Mouse (Mus musculus) limb, embryonic 15.5 days (tissue): Measurements from ENCODE around the gene Rexo1. TPM values are rescaled to one million over a fixed set of nuclear protein-coding genes. Genes with fewer than 3 reads are reported as not detected.

Experiments used
- ATAC-seq: fragments of 200-750 bp; cut with Nextera tagmentation; 2 replicates; pipeline ENCODE4 v1.8.0; 2017; ENCODE audit warnings: low read depth, moderate TSS enrichment; ENCODE audit not compliant: insufficient number of reproducible peaks, low FRiP score, low TSS enrichment
- H3K27ac ChIP-seq: fragments of 300-500 bp; sonication (generic); 2 replicates; pipeline ENCODE4 v1.5.1; 2015; ENCODE audit warnings: moderate library complexity, mild to moderate bottlenecking, inconsistent platforms
- H3K27me3 ChIP-seq: fragments of 300-500 bp; sonication (generic); 2 replicates; pipeline ENCODE4 v1.6.1; 2015; ENCODE audit warnings: inconsistent platforms
- H3K36me3 ChIP-seq: fragments of 300-500 bp; sonication (generic); 2 replicates; pipeline ENCODE4 v1.6.1; 2015; ENCODE audit warnings: inconsistent platforms
- H3K4me1 ChIP-seq: fragments of 300-500 bp; sonication (generic); 2 replicates; pipeline ENCODE4 v1.6.1; 2015; ENCODE audit warnings: inconsistent platforms
- H3K4me2 ChIP-seq: fragments of 300-500 bp; sonication (generic); 2 replicates; pipeline ENCODE4 v1.6.1; 2015; ENCODE audit warnings: mild to moderate bottlenecking, inconsistent platforms
- H3K4me3 ChIP-seq: fragments of 300-500 bp; sonication (generic); 2 replicates; pipeline ENCODE4 v1.5.1; 2015; ENCODE audit warnings: mild to moderate bottlenecking, inconsistent platforms
- H3K9ac ChIP-seq: fragments of 300-500 bp; sonication (generic); 2 replicates; pipeline ENCODE4 v1.6.1; 2015; ENCODE audit warnings: inconsistent platforms
- H3K9me3 ChIP-seq: fragments of 300-500 bp; sonication (generic); 2 replicates; pipeline ENCODE4 v1.6.1; 2016; ENCODE audit warnings: inconsistent platforms
- WGBS: fragments of 180-500 bp; shearing (Covaris S2); methylation state at CpG from one replicate; pipeline ENCODE4 v1.1.7; 2015; 5-methylcytosine and 5-hydroxymethylcytosine counted together
- polyA plus RNA-seq: library from polyadenylated mRNA; unstranded; fragments of >200 nt; fragmentation: Nextera tagmentation; extraction: Ambion mirVana; gene quantifications from 2 replicates; pipeline ENCODE4 v1.2.1, GENCODE M21; 2015

Rexo1 gene
- polyA plus RNA-seq, 1 experiment from 2014 or later = 22.5 TPM

GRCm38 (mm10) chr10:80546945-80547344 is 14.4 kb downstream of the Rexo1 start:
- no peak overlapping the region for H3K4me3 ChIP-seq

GRCm38 (mm10) chr10:80545590-80545989 is 15.8 kb downstream of the Rexo1 start:
- Histone ChIP-seq H3K4me2 (no peak overlapping the region), H3K9ac (no peak overlapping the region), H3K4me3 (no peak overlapping the region), H3K27me3 (0 out of 2 replicates have a peak, but pooled peaks cover 5% of the 10 kb centered on the region), H3K27ac (no peak overlapping the region), H3K4me1 (peaks cover 4% of the 10 kb centered on the region; the same call in 1 of the 2 replicates), H3K9me3 (no peaks in the 10 kb centered on the region), H3K36me3 (peaks cover 100% of the 10 kb centered on the region)
- ATAC-seq = no peak
- 93% methylated on average over 8 of the region's 8 CpGs for WGBS

More at GRCm38 (mm10) chr10:80546945-80547344, 14.4 kb downstream of the Rexo1 start:
- H3K4me2 ChIP-seq = no peak overlapping the region
- H3K9ac ChIP-seq = no peak overlapping the region
- peaks cover 4% of the 10 kb centered on the region; the same call in 1 of the 2 replicates for H3K4me1 ChIP-seq
- 92% methylated on average over 4 of the region's 4 CpGs for WGBS
- peaks cover 90% of the 10 kb centered on the region for H3K36me3 ChIP-seq
- no peak for ATAC-seq
- no peaks in the 10 kb centered on the region for H3K27me3 ChIP-seq
- H3K9me3 ChIP-seq = no peaks in the 10 kb centered on the region
- H3K27ac ChIP-seq = no peak overlapping the region

GRCm38 (mm10) chr10:80543873-80544272 is 17.5 kb downstream of the Rexo1 start:
- WGBS = 91% methylated on average over 14 of the region's 14 CpGs
- Histone ChIP-seq H3K27ac (no peak overlapping the region), H3K9me3 (no peaks in the 10 kb centered on the region), H3K4me1 (peaks cover 7% of the 10 kb centered on the region), H3K27me3 (peaks cover 8% of the 10 kb centered on the region), H3K36me3 (peaks cover 83% of the 10 kb centered on the region), H3K9ac (no peak overlapping the region), H3K4me2 (no peak overlapping the region), H3K4me3 (no peak overlapping the region)
- no peak for ATAC-seq

GRCm38 (mm10) chr10:80539493-80539892 is 21.9 kb downstream of the Rexo1 start:
- H3K4me1 ChIP-seq = peaks cover 16% of the 10 kb centered on the region
- H3K27ac ChIP-seq = no peak overlapping the region
- 50% methylated on average over 4 of the region's 5 CpGs for whole genome bisulfite sequencing
- no peak for ATAC-seq
- peak overlapping the region; percentile 38; the same call in 1 of the 2 replicates for H3K4me2 ChIP-seq
- peaks cover 39% of the 10 kb centered on the region for H3K36me3 ChIP-seq
- peaks cover 48% of the 10 kb centered on the region for H3K27me3 ChIP-seq
- H3K9ac ChIP-seq = no peak overlapping the region
- no peak overlapping the region for H3K4me3 ChIP-seq
- H3K9me3 ChIP-seq = no peaks in the 10 kb centered on the region

- 1% methylated on average over 30 of the region's 30 CpGs for WGBS
- Histone ChIP-seq H3K27ac (no peak within 1 kb of the TSS), H3K9me3 (no peaks in the 10 kb centered on the region), H3K4me2 (peak within 1 kb of the TSS; percentile 38), H3K9ac (no peak within 1 kb of the TSS), H3K4me3 (peak within 1 kb of the TSS; percentile 23; the same call in 1 of the 2 replicates), H3K36me3 (peaks cover 33% of the 10 kb centered on the region), H3K4me1 (peaks cover 16% of the 10 kb centered on the region), H3K27me3 (peaks cover 53% of the 10 kb centered on the region)
- ATAC-seq = no peak; the same call in 1 of the 2 replicates
Measured at GRCm38 (mm10) chr10:80538710-80539394, 22.5 kb downstream of the Rexo1 start, which contains the start of gene Atp8b3. Gene Atp8b3 (minus strand): TSS chr10:80539124.

- no peak overlapping the region for H3K27ac ChIP-seq
- H3K36me3 ChIP-seq = peaks cover 26% of the 10 kb centered on the region
- no peak overlapping the region for H3K4me2 ChIP-seq
- no peak overlapping the region for H3K9ac ChIP-seq
- no peak overlapping the region for H3K4me3 ChIP-seq
- 49% methylated on average over 5 of the region's 5 CpGs for WGBS
- no peaks in the 10 kb centered on the region for H3K9me3 ChIP-seq
- no peak for ATAC-seq
- H3K4me1 ChIP-seq = peaks cover 16% of the 10 kb centered on the region
- H3K27me3 ChIP-seq = peaks cover 59% of the 10 kb centered on the region
Measured at GRCm38 (mm10) chr10:80538180-80538579, 23.2 kb downstream of the Rexo1 start.

GRCm38 (mm10) chr10:80535711-80536110 is 25.6 kb downstream of the Rexo1 start:
- 11% methylated on average over 13 of the region's 13 CpGs for WGBS
- Histone ChIP-seq H3K4me1 (peaks cover 16% of the 10 kb centered on the region), H3K9me3 (no peaks in the 10 kb centered on the region), H3K27me3 (peaks cover 59% of the 10 kb centered on the region), H3K36me3 (peaks cover 1% of the 10 kb centered on the region; the same call in 1 of the 2 replicates), H3K4me2 (no peak overlapping the region), H3K9ac (no peak overlapping the region), H3K27ac (no peak overlapping the region), H3K4me3 (no peak overlapping the region; the same call in 1 of the 2 replicates)
- ATAC-seq = no peak

GRCm38 (mm10) chr10:80535071-80535470 is 26.3 kb downstream of the Rexo1 start:
- Histone ChIP-seq H3K27me3 (peaks cover 58% of the 10 kb centered on the region), H3K4me2 (no peak overlapping the region), H3K9ac (no peak overlapping the region), H3K4me3 (no peak overlapping the region; the same call in 1 of the 2 replicates), H3K9me3 (no peaks in the 10 kb centered on the region), H3K36me3 (no peaks in the 10 kb centered on the region), H3K4me1 (peaks cover 16% of the 10 kb centered on the region), H3K27ac (no peak overlapping the region)
- WGBS = 8% methylated on average over 14 of the region's 14 CpGs
- ATAC-seq = no peak

GRCm38 (mm10) chr10:80533704-80534103 is 27.7 kb downstream of the Rexo1 start:
- Histone ChIP-seq H3K4me1 (peaks cover 11% of the 10 kb centered on the region), H3K27me3 (peaks cover 53% of the 10 kb centered on the region), H3K4me2 (no peak overlapping the region), H3K9me3 (no peaks in the 10 kb centered on the region), H3K4me3 (no peak overlapping the region), H3K36me3 (no peaks in the 10 kb centered on the region), H3K27ac (no peak overlapping the region), H3K9ac (no peak overlapping the region)
- ATAC-seq = no peak
- 17% methylated on average over 7 of the region's 7 CpGs for WGBS

- WGBS = 88% methylated on average over 11 of the region's 11 CpGs
- Histone ChIP-seq H3K27me3 (peaks cover 45% of the 10 kb centered on the region), H3K4me2 (no peak overlapping the region)
Measured at GRCm38 (mm10) chr10:80532783-80533182, 28.6 kb downstream of the Rexo1 start.

GRCm38 (mm10) chr10:80526172-80526571 is 35.2 kb downstream of the Rexo1 start:
- H3K4me3 ChIP-seq = peak overlapping the region; percentile 4; the same call in 1 of the 2 replicates
- WGBS = 18% methylated on average over 9 of the region's 9 CpGs
- H3K27me3 ChIP-seq = no peaks in the 10 kb centered on the region
- no peak overlapping the region for H3K9ac ChIP-seq
- no peak overlapping the region for H3K27ac ChIP-seq
- no peak overlapping the region for H3K4me2 ChIP-seq
- ATAC-seq = no peak
- no peaks in the 10 kb centered on the region for H3K9me3 ChIP-seq
- no peaks in the 10 kb centered on the region for H3K4me1 ChIP-seq
- H3K36me3 ChIP-seq = no peaks in the 10 kb centered on the region

More at GRCm38 (mm10) chr10:80532783-80533182, 28.6 kb downstream of the Rexo1 start:
- Histone ChIP-seq H3K9me3 (no peaks in the 10 kb centered on the region), H3K4me3 (no peak overlapping the region), H3K36me3 (no peaks in the 10 kb centered on the region), H3K4me1 (peaks cover 10% of the 10 kb centered on the region), H3K9ac (no peak overlapping the region), H3K27ac (no peak overlapping the region)
- ATAC-seq = no peak

GRCm38 (mm10) chr10:80523299-80523698 is 38.1 kb downstream of the Rexo1 start:
- 93% methylated on average over 7 of the region's 7 CpGs for WGBS
- Histone ChIP-seq H3K4me3 (no peak overlapping the region), H3K9me3 (0 out of 2 replicates have a peak, but pooled peaks cover 2% of the 10 kb centered on the region), H3K4me2 (no peak overlapping the region), H3K27me3 (no peaks in the 10 kb centered on the region), H3K27ac (no peak overlapping the region), H3K4me1 (no peaks in the 10 kb centered on the region), H3K36me3 (no peaks in the 10 kb centered on the region), H3K9ac (no peak overlapping the region)
- no peak for ATAC-seq
